Mouse (Mus musculus) stomach, postnatal 0 days (tissue): ENCODE results near the gene Olfr548-ps1. TPM values are rescaled to one million over a fixed set of nuclear protein-coding genes. Genes with fewer than 3 reads are reported as not detected.
"Not testable (repeated sequence)": the region's sequence is repeated elsewhere in the genome, so short reads cannot be mapped to it uniquely, and the experiment has no call there.

Source experiments
- ATAC-seq: fragments of 200-750 bp; cut with Nextera tagmentation; 2 replicates; pipeline ENCODE4 v1.8.0; 2017; ENCODE audit not compliant: low FRiP score, low TSS enrichment
- DNase-seq: peaks from one replicate; pipeline ENCODE4 v3.0.0-alpha.2; 2016; ENCODE audit warnings: low spot score
- H3K27ac ChIP-seq: fragments of 300-500 bp; sonication (generic); replicated peaks from 2 replicates; pipeline ENCODE4 v1.5.1; 2014; ENCODE audit warnings: mild to moderate bottlenecking, control low read depth
- H3K27me3 ChIP-seq: fragments of 300-500 bp; sonication (generic); 2 replicates; pipeline ENCODE4 v1.6.1; 2014; ENCODE audit warnings: low read length; ENCODE audit not compliant: control insufficient read depth, insufficient read depth
- H3K36me3 ChIP-seq: fragments of 300-500 bp; sonication (generic); 2 replicates; pipeline ENCODE4 v1.6.1; 2014; ENCODE audit warnings: low read length, mixed read lengths; ENCODE audit not compliant: control insufficient read depth, insufficient read depth
- H3K4me1 ChIP-seq: fragments of 300-500 bp; sonication (generic); replicated peaks from 2 replicates; pipeline ENCODE4 v1.6.1; 2014; ENCODE audit warnings: antibody characterized with exemption; ENCODE audit not compliant: control insufficient read depth, insufficient read depth
- H3K4me2 ChIP-seq: fragments of 300-500 bp; sonication (generic); replicated peaks from 2 replicates; pipeline ENCODE4 v1.6.1; 2014; ENCODE audit warnings: low read depth, mild to moderate bottlenecking, control low read depth, moderate library complexity
- H3K4me3 ChIP-seq: fragments of 300-500 bp; sonication (generic); 2 replicates; pipeline ENCODE4 v1.5.1; 2014; ENCODE audit warnings: low read depth, low read length, control low read depth
- H3K9ac ChIP-seq: fragments of 300-500 bp; sonication (generic); 2 replicates; pipeline ENCODE4 v1.6.1; 2014; ENCODE audit warnings: mild to moderate bottlenecking, low read length, control low read depth, mixed read lengths
- H3K9me3 ChIP-seq: fragments of 300-500 bp; sonication (generic); 2 replicates; pipeline ENCODE4 v1.6.1; 2016; ENCODE audit warnings: low read length; ENCODE audit not compliant: control insufficient read depth
- CTCF ChIP-seq: IDR thresholded peaks from 2 replicates; pipeline ENCODE4 v1.5.1; 2016; ENCODE audit warnings: antibody characterized with exemption, low read depth, mild to moderate bottlenecking, moderate library complexity
- EP300 ChIP-seq: optimal IDR thresholded peaks from 2 replicates; pipeline ENCODE3; 2016; ENCODE audit warnings: antibody characterized with exemption
- WGBS: fragments of 180-500 bp; shearing (Covaris S2); extraction: QIAGEN DNeasy Blood & Tissue Kit; methylation state at CpG from one replicate; pipeline ENCODE4 v1.1.7; 2014; 5-methylcytosine and 5-hydroxymethylcytosine counted together
- polyA plus RNA-seq: library from polyadenylated mRNA; unstranded; fragments of >200 nt; fragmentation: Nextera tagmentation; extraction: Ambion mirVana; gene quantifications from 2 replicates; pipeline ENCODE4 v1.2.1, GENCODE M21; 2015

The Olfr548-ps1 gene
- not detected in 2 replicates for polyA plus RNA-seq

DNA sequence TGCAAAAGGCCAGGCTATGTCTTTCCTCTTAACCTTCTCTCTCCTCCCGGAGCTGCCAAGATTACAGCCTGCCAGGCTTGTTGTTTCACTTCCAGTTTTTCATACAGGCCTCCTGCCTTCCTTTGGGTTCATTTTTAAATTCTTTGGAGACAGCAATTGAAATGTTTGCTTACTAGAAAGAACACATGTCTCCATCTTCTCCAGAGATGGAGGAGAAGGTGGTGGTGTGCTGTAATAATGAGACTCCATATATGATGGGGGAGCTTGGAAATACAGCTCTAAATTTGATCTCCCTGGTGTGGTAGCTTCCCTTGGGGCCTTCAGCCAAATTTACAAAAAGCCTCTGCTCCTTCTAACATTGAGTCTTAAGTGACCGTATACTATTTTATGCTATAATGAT, at the start of gene Olfr548-ps1:
TSS of gene Olfr548-ps1 (plus strand) at position 301 of the 400 bp plus-strand sequence.
- 80% methylated on average over 2 of the region's 2 CpGs for WGBS
- Histone ChIP-seq H3K9me3 (no peaks in the 10 kb centered on the region), H3K4me2 (no peak within 1 kb of the TSS), H3K27me3 (no peaks in the 10 kb centered on the region), H3K9ac (no peak within 1 kb of the TSS), H3K36me3 (no peaks in the 10 kb centered on the region), H3K27ac (no peak within 1 kb of the TSS), H3K4me3 (no peak within 1 kb of the TSS), H3K4me1 (no peaks in the 10 kb centered on the region)
- TF ChIP-seq CTCF (no peak), EP300 (no peak)
- ATAC-seq (no peak), DNase-seq (no peak)

DNA sequence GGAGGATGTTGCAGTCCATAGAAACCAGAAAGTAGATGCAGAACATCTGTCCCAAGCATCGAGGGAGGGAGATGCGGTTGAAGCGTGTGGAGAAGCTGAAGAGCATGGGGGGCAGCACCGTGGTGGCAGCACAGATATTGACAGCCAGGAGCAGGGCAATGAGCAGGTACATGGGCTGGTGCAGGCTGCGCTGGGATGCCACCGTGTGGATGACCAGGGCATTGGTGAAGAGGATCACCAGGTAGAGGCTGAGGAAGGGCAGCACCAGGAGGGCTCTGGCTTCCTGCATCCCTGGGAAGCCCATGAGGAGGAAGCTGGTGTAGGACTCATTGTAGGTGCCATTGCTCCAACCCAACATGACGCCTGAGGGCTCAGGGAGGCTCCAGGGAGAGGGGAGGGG, 46.3 kb upstream of the Olfr548-ps1 start:
- WGBS = 47% methylated on average over 6 of the region's 7 CpGs
- not testable (repeated sequence) for H3K36me3 ChIP-seq, H3K27me3 ChIP-seq, H3K9me3 ChIP-seq, ATAC-seq, H3K4me2 ChIP-seq, H3K4me3 ChIP-seq, DNase-seq, H3K27ac ChIP-seq, H3K4me1 ChIP-seq, H3K9ac ChIP-seq
- TF ChIP-seq CTCF = 0 out of 2 replicates have a peak, but pooled peaks have one; percentile 19

DNA sequence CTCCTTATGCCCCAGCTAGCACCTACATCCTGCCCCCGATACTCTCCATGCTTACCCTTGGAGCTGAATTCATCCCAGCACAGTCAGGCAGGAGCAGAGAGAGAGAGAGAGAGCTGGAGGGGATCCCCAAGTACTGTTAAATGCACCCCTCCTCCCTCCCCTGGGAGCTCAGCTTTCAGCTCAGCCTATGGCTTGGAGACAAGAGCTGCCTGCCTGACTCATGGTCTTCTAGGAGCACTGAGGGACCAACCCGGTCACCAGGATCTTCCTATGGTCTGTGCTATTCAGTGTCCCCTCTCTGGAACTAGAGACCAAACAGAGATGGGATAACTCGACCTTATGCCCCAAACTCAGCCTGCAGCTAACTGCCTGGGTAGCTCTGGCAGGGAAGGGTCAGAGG, 41.2 kb upstream of the Olfr548-ps1 start, which contains the start of gene Olfr545:
TSS of gene Olfr545 (minus strand) at position 101 of the 400 bp plus-strand sequence.
- Histone ChIP-seq H3K27me3 (no peaks in the 10 kb centered on the region), H3K36me3 (no peaks in the 10 kb centered on the region), H3K9ac (no peak within 1 kb of the TSS), H3K27ac (no peak within 1 kb of the TSS), H3K4me2 (no peak within 1 kb of the TSS), H3K9me3 (no peaks in the 10 kb centered on the region), H3K4me3 (no peak within 1 kb of the TSS), H3K4me1 (no peaks in the 10 kb centered on the region)
- TF ChIP-seq CTCF (no peak), EP300 (no peak)
- WGBS = 65% methylated on average over 3 of the region's 3 CpGs
- DNase-seq = no peak
- no peak for ATAC-seq

DNA sequence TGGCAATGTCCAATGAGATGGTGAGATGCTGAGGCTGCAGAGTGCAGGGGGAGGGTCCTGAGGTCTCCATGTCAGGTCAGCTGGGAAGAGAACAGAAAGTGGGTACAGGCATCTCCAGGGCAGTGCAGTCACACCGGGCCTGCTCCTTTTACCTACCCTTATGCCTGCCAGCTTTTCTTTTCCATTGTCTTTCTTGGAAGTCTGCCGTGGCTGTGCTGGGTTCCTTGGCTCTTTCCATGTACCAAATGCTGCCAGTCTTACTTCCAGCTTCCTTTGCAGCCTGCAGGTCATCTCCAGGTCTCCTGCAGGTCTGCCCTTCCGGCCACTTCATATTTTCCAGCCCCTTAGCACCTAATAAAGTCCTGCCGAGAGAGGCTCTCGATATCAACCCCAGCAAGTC, 38.7 kb upstream of the Olfr548-ps1 start:
- Histone ChIP-seq H3K36me3 (no peaks in the 10 kb centered on the region), H3K4me2 (no peak overlapping the region), H3K4me3 (no peak overlapping the region), H3K27ac (no peak overlapping the region), H3K27me3 (no peaks in the 10 kb centered on the region), H3K4me1 (no peaks in the 10 kb centered on the region), H3K9ac (no peak overlapping the region), H3K9me3 (no peaks in the 10 kb centered on the region)
- TF ChIP-seq CTCF = no peak
- no peak for TF ChIP-seq EP300
- ATAC-seq (no peak), DNase-seq (no peak)
- 71% methylated on average over 5 of the region's 5 CpGs for WGBS

- ATAC-seq (peak; percentile 75), DNase-seq (peak; percentile 76)
- no peak overlapping the region for H3K27ac ChIP-seq
- no peak overlapping the region for H3K4me3 ChIP-seq
- H3K4me2 ChIP-seq = no peak overlapping the region
- H3K9me3 ChIP-seq = no peaks in the 10 kb centered on the region
- H3K9ac ChIP-seq = no peak overlapping the region
- H3K4me1 ChIP-seq = no peaks in the 10 kb centered on the region
- peak; percentile 94 for TF ChIP-seq CTCF
- no peak for TF ChIP-seq EP300
- no peaks in the 10 kb centered on the region for H3K36me3 ChIP-seq
- no peaks in the 10 kb centered on the region for H3K27me3 ChIP-seq
- WGBS = 34% methylated on average over 3 of the region's 3 CpGs
Measured at GRCm38 (mm10) chr7:102506848-102507247, 33.8 kb upstream of the Olfr548-ps1 start.

- no peak for TF ChIP-seq CTCF
- TF ChIP-seq EP300 = no peak
- Histone ChIP-seq H3K4me2 (no peak overlapping the region), H3K27ac (no peak overlapping the region), H3K36me3 (no peaks in the 10 kb centered on the region), H3K27me3 (no peaks in the 10 kb centered on the region), H3K4me3 (no peak overlapping the region), H3K4me1 (no peaks in the 10 kb centered on the region), H3K9me3 (no peaks in the 10 kb centered on the region), H3K9ac (no peak overlapping the region)
- ATAC-seq = no peak
- WGBS = 87% methylated on average over 9 of the region's 9 CpGs
- DNase-seq = no peak
Measured at GRCm38 (mm10) chr7:102508066-102508465, 32.6 kb upstream of the Olfr548-ps1 start.
